Mouse (Mus musculus): ENCODE measurements around the gene Aip.
A peak's percentile ranks its signal among the peaks of the same experiment; 100 is the strongest.

Aip gene

DNA sequence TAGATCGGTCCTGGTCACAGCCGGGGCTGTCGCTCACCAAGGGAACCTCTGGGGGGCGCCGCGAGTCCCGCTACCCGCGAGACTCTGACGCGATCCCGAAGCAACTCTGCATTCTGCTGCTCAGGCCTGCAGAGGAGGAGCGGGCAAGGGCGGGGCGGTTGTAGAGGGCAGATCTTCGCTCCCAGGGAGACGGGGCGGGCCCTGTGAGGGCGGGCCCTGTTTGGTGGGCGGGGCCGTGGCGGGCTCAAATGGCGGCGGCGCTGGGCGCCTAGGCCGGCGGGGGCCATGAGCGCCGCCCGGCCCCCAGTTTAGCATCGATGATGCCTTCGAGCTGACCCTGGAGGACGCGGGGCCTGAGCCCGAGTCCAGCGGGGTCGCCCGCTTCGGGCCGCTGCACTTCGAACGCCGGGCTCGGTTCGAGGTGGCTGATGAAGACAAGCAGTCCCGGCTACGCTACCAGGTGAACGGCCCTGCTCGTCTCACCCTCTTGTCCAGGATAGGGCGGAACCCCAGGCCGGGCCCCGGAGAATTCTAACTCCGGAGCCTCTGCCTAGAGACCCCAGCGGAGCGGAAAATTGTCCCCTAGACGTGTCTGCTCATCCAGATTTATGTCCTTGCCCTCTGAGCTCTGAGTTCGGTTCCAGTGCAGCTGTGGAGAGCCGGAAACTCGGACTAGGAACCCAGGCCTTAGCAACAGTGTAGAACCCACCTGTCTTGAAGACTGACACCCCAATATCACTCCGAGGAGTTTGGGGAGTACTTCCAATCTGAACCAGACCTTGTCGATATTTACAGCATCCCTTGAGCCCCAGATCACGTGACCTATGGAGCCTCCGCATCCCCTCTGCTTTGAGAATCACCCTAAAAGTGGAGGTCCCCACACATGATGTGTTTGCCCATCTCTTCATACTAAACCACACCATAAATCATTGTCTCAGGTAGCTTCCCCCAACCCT is at the start of gene Aip:
Gene Aip, minus strand, starts transcription at position 118 of the 956 bp plus-strand sequence.
- DNase-seq (ENCODE audit: low read depth): peak; percentile 93

- DNase-seq (ENCODE audit: low read depth): no peak
These were observed 47.3 kb upstream of the Aip start for GRCm38 (mm10) chr19:4172925-4173324.

DNA sequence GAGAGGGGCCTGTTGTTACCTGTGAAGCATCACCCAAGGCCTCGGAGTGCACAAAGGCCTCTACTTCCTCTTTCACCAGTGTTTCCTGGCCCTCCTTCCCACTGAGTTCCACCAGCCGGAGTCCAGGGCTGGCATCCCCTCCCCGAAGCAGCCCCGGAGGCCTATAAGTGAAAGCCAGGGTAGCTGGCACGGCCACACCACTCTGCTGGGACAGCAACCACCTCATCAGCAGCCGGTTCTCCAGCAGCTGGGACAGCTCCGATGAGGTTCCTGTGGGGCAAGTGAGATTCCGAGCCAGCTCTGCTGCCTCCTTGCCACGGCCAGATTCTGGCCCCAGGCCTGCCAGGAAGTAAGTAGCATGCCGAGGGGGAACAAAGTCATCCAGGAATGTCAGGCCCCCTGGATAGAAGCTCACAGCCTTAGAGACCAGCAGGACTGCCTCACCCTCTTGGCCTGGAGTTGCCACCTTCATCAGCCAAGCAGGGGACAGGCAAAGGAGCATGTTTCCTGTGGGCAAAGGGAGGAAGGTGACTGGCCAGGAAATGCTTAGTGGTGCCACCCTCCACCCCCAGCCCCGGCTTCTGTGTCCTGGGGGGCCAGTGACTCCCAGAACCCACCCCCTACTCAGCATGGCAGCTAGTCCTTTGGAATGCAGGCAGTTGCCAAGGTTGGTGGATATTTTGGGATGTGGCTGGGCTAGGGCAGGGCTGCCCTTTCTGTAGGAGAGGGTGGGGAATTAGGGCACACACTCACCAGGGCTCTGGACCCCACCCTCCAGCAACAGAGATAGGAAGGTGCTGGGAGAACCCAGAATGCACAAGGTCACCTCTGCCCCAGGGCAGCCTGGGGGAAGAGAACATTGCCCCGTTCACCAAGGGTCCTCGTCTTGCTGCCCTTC is 46.0 kb upstream of the Aip start:
- no peak for DNase-seq (ENCODE audit: low read depth)

DNA sequence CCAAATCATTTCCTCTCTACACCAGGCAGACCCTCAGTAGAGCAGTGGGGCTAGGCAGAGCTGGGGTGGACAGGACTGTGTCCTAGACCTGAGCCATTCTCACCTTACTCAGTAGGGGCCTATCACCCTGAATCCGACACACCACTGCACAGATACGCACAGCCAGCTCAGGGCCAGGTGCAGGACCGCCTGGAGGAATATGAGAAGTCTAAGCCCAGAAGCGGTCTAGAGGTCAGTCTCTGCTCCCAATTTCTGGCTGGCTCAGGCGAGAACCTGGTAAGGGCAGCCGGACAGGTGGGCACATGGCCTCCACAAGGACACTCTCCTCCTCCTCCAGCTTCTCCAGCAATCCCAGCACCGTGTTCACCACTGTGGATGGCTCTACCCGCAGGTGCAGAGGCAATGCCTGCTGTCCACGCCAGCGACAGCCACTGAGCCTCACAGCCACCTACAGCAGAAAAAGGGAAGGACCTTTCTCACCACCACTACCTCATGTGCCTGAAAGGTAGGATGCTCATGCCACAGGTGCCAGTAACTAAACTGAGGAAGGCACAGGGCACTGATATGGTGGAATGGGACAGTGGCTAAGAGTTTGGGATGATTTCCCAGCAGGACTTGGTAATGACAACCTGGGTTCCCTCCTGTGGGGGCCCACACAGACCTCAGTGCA is 45.2 kb upstream of the Aip start:
- no peak for DNase-seq (ENCODE audit: low read depth)

DNA sequence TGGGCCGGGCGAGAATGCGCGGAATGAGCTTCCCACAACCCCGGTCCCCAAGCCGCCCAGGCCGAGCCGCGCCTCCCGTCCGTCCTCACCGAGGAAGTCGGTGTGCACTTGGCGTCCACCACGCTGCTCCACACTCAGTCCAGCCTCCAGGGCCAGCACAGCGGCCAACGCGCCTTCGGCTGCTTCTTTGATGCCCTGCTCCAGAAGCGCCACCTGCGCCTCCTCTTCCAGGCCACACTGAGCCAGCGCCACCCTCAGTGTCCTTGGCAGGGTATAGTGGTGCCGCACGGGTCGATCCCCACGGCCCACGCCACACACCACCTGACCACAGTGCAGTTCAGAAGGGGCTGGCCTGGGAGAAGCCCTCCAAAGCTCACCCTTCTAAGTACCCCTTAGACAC is 44.2 kb upstream of the Aip start:
- no peak for DNase-seq (ENCODE audit: low read depth)

GRCm38 (mm10) chr19:4169378-4169784 is 43.7 kb upstream of the Aip start:
- peak; percentile 92 for DNase-seq (ENCODE audit: low read depth)

DNA sequence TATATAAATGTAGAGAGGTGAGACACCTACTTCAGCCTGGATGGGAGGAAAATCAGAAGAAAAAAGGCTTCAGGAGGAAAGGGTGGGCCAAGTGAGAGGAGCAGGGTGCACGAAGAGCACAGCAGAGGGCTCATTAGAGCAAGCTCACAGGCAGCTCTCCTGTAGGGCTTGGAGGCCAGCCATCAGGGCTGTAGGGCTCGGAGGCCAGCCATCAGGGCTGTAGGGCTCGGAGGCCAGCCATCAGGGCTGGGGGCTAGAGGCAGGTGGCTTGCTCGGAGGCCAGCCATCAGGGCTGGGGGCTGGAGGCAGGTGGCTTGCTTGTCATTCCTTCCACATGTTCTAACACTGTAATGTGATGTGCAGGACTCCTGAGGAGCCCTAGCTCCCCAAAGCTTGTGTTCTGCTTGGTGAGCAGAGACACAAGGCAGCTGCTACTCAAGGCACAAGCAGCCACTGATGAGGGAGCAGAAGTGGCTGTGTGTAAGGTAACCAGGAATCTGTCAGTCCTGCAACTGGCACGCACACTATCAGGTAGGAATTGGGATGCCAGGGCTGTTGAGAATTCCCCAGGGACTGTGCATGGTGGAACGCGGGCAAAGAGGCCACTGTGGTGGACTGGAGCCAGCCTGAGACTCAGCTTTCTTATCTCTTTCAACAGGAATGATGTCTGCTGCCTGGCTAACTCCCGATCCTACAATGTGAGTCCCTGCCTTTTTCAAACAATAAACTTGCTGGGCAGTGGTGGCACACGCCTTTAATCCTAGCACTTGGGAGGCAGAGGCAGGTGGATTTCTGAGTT is 41.2 kb upstream of the Aip start:
- DNase-seq (ENCODE audit: low read depth): no peak

DNA sequence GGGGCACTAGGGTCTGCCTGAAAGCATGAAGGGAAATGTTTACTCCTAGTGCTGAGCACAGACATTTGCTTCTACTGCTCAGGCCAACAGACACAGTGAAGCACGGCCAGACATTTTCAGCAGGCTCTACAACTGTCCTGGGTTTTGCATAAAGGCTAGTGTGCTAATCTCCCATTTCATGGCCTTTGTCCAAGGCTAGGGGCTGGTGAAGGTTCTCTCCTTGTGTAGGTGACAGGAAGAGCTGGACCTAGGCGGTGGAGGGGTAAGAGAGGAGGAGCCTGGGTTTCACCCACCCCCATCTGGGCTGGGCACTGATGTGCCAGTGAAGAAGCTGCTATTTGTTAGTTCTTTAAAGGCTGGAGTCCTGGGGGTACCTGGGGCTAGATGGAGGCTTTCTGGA is 39.1 kb upstream of the Aip start:
- no peak for DNase-seq (ENCODE audit: low read depth)

DNA sequence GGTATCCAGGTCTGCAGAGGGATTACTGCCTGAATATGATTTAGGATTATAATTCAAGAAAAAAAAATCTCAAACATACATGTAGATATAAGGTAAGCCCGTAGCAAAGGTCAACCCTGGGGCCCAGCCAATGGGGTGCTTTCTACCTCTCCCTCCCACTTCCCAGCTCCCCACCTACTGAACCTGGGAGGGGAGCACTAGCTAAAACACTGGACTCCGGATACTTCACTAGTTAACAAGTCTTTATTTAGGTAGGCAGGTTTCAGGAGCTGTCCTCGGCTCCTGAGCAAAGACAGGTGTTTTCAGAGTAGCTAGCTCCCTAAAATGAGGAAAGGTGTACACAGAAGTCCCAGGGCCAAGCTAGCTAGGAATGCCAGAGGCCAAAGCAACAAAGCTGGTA is 38.4 kb upstream of the Aip start:
- DNase-seq (ENCODE audit: low read depth): no peak

DNA sequence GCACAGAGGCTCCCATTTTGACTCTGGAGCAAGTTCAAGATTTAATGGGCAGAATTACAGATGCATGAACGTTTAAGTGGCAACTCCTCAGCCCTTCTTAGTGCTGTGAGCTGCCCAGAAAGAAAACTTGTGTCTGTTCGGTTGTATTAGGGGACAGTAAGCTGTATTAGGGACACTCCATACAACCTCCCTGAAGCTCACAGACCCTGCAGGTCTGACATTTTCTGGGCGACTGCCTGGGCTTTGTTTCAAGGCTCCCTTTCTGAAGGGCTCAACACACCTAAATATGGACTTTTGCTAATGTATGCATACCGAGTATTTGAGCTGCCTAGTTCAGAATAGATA is 37.9 kb upstream of the Aip start:
- DNase-seq (ENCODE audit: low read depth): no peak

- DNase-seq (ENCODE audit: low read depth): peak; percentile 96
These were observed 37.2 kb upstream of the Aip start, which contains the start of gene Rps6kb2 for GRCm38 (mm10) chr19:4162646-4163542. Rps6kb2 (minus strand) TSS chr19:4163354.

GRCm38 (mm10) chr19:4159049-4159448 is 33.4 kb upstream of the Aip start:
- DNase-seq (ENCODE audit: low read depth): no peak

- no peak for DNase-seq (ENCODE audit: low read depth)
These were observed 31.1 kb upstream of the Aip start for GRCm38 (mm10) chr19:4156771-4157170.

DNA sequence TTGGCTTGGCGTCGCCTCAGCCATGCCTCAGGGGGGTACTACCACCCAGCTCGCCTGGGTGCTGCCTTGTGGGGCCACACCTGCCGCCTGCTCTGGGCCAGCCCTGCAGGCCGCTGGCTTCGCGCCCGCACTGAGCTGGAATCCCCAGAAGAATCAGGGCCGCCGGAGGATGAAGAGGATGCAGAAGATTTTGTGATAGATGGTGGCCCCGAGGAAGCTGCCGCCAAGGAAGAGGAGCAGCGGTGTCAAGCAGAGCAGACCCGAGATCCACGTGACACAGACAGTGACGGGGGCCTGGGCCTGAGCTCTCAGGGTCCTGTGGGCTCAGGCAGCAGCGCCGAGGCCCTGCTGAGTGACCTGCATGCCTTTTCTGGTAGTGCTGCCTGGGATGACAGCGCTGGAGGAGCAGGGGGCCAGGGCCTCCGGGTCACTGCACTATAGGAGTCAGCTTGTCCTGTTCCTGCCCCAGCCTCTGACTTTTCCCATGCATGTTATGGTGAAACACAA is 30.5 kb upstream of the Aip start:
- no peak for DNase-seq (ENCODE audit: low read depth)

- no peak for DNase-seq (ENCODE audit: low read depth)
These were observed 29.8 kb upstream of the Aip start for GRCm38 (mm10) chr19:4155223-4156072.

- DNase-seq (ENCODE audit: low read depth): no peak
These were observed 29.0 kb upstream of the Aip start for GRCm38 (mm10) chr19:4154437-4155222.

DNA sequence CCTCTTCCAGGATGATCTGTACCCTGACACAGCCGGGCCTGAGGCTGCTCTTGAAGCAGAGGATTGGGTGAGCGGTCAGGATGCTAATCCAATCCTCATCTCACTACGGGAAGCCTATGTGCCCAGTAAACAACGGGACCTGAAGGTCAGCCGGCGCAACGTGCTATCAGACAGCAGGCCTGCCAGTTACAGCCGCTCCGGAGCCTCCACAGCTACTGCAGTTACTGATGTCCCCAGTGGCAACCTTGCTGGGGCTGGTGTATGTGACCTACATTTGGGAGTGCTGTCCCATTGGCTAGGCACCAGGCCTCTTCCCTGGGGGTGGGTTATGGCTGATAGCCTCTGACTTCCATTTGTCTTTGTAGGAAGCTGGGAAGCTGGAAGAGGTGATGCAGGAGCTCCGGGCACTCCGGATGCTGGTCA is 27.6 kb upstream of the Aip start, which contains the start of gene Ptprcap:
Gene Ptprcap, plus strand, starts transcription at position 373 of the 423 bp plus-strand sequence.
- no peak for DNase-seq (ENCODE audit: low read depth)
